Mouse (Mus musculus): Measurements from ENCODE around the gene Snrpg. TPM values are rescaled to one million over a fixed set of nuclear protein-coding genes. Genes with fewer than 3 reads are reported as not detected.
A peak's percentile ranks its signal among the peaks of the same experiment; 100 is the strongest.

Snrpg gene
- total RNA-seq, 1 experiment from 2014 or later = 47.3 TPM

DNA sequence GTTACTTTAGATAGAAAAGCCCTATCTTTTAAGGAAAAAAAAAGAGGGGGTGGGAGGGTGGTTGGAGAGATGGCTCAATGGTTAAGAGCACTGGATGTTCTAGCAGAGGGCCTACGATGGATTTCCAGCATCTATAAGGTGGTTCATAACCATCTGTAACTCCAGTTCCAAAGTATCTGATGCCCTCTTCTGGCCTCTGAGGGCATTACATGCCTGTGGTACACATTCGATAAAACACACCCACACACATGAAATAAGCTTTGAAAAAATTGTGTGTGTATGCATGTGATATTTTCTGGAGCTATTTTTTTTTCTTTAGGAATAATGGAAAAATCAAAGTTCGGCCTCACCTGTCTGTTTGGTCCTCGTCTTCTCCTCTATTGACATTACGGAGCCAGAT, 20.2 kb downstream of the Snrpg start:
- ATAC-seq (replicated peaks in 1 of 2; ENCODE audit: insufficient read depth in 1 of 2, low FRiP score in 2 of 2, low TSS enrichment in 1 of 2, low read depth in 1 of 2, poor library complexity in 2 of 2, severe bottlenecking in 2 of 2) = no peak

DNA sequence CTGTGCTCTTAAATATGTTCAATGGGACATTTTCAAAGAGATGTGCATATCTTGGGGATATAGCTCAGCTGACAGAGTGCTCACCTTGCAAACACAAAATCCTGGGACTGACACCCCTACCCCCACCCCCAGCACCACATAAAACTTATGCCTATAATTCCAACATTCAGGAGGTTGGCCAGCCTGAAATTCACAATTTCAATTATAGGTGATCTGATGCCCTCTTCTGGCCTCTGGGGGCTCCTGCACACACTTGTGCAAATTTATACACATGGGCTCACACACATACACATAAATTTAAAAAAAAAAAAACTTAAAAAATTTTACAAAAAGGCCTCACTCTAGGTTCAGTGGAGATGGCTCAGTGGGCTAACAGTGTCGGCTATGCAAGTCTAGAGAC, 22.1 kb downstream of the Snrpg start:
- ATAC-seq (replicated peaks in 1 of 2; ENCODE audit: insufficient read depth in 1 of 2, low FRiP score in 2 of 2, low TSS enrichment in 1 of 2, low read depth in 1 of 2, poor library complexity in 2 of 2, severe bottlenecking in 2 of 2) = no peak

DNA sequence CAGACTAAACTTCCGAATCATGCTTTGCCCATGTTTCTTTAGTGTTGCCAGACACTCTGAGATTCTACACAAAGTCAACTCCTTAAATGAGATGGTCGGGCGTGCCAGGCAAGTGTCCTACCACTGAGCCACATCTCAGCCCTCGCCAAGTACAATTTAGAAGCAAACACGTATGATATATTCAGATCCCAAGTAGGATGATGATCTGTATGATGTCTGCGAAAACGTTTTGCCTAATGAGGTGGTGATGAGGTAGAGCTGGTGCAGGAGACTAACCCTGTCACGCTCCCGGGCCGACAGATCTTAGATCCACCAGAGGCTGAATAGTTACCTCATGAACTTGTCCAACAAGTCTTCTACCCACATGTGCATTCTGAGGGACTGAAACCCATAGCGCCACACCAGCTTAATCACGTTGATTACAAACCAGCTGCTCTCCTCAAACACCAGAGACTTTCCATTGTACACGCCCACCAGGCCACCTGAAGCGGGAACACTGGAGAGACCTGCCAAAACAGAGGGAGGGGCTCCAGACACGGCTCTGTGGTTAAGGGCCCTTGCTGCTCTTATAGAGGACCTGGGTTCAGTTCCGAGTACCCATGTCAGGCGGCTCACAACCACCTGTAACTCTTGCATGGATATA, 23.1 kb downstream of the Snrpg start:
- ATAC-seq (replicated peaks in 1 of 2; ENCODE audit: insufficient read depth in 1 of 2, low FRiP score in 2 of 2, low TSS enrichment in 1 of 2, low read depth in 1 of 2, poor library complexity in 2 of 2, severe bottlenecking in 2 of 2) = no peak

DNA sequence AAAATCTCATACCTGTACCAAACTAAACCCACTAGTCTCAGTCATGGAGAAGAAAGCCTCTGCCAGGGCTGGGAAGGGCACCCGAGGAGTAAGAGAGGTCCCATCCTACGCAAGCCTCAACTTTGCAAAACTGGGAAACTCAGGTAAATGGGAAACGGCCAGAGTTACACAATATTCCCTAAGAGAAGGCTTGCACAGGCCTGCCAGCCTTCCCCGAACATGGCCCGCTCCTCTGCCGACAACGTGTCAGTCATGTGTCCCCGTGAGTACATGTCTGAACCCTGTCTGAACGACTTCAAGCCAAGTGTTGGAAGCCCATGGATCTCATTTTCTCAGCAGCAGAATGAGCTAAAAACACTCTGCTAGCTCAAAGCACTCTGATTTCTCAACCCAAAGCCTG, 23.9 kb downstream of the Snrpg start:
- no peak for ATAC-seq (replicated peaks in 1 of 2; ENCODE audit: insufficient read depth in 1 of 2, low FRiP score in 2 of 2, low TSS enrichment in 1 of 2, low read depth in 1 of 2, poor library complexity in 2 of 2, severe bottlenecking in 2 of 2)

DNA sequence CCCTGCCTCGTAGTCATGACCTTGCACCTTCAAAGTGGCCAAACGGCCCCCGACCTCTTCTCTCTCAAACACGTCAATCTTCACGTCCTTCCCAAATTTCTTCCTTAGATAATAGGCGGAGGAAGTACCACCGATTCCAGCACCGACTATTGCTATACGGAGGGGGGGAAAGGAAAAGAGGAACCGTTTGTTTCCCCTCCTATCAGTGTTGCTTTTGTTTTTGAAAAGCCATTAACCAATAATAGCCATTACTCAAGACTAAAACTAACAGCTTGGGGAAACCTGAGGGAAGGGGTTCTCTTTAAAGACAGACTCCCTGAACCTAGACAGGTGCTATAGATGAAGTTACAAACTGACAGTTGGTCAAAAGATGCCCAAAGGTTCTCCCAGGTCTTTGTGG, 24.9 kb downstream of the Snrpg start:
- no peak for ATAC-seq (replicated peaks in 1 of 2; ENCODE audit: insufficient read depth in 1 of 2, low FRiP score in 2 of 2, low TSS enrichment in 1 of 2, low read depth in 1 of 2, poor library complexity in 2 of 2, severe bottlenecking in 2 of 2)

DNA sequence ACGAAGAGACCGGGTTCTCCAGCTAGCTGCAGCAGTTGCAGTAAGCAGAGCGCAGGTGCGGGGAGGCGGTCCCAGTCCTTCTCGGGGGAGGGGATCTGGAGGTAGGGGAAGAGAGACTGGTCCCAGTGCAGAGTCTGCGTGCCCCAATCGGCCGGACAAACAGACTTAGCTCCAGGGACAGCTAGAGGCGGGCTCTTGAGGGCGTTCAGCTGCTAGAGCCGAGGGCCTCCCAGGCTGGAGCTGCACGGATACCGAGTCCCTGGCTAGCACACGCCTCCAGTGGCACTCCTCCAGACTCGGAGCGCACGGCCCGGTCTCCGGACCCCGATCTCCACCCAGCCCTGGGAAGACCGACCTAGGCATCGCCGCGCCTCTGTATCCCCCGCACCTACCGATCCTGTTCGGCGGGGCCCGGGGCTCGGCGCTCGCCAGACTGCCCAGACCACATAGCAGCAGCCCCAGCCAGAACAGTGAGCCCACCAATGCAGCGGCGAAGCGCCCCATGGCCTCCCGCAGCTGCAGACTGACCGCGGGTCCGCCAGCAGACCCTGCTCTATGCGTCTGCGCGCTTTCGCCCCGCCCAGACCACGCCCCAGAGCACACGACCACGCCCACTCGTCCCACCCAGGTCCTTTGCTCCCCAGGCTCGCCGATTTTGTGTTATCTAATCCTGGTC, 25.6 kb downstream of the Snrpg start, which contains the start of gene Pcyox1:
Gene Pcyox1 (minus strand): TSS at position 574 of the 676 bp plus-strand sequence.
- peak; percentile 80 to 85 for ATAC-seq (replicated peaks in 1 of 2; ENCODE audit: insufficient read depth in 1 of 2, low FRiP score in 2 of 2, low TSS enrichment in 1 of 2, low read depth in 1 of 2, poor library complexity in 2 of 2, severe bottlenecking in 2 of 2)

DNA sequence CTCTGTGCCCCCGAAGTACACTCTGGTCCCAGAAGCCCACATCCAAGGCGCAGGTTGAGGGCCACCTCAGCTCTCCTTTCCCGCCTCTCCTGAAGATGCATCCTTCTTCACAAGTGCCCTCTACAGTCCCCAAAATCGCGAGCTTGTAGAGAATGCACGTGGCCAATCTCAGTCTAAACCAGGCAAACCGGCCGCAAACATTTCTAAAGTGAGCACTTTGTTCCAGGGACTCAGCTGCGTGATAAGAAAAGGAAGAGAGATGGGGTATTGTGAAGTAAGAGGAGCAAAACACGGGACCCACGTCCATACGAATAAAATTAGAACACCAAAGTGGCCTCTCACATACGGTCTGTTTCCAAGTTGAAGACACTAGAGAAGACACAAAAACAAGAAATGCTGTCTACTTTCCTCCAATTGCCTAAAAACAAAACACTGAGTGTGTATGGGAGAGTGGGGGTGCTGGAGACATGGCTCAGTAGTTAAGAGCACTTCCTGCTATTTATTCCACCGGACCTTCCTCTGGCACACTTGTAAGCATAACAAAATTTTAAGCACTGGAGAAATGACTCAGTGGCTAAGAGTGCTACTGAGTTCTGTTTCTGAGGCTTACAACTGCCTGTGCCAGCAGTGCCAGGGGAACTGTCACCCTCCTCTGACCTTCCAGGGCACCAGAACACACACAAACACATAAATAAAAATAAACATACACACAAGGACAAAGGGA, 26.3 kb downstream of the Snrpg start:
- peak; percentile 5 to 9 for ATAC-seq (replicated peaks in 1 of 2; ENCODE audit: insufficient read depth in 1 of 2, low FRiP score in 2 of 2, low TSS enrichment in 1 of 2, low read depth in 1 of 2, poor library complexity in 2 of 2, severe bottlenecking in 2 of 2)

DNA sequence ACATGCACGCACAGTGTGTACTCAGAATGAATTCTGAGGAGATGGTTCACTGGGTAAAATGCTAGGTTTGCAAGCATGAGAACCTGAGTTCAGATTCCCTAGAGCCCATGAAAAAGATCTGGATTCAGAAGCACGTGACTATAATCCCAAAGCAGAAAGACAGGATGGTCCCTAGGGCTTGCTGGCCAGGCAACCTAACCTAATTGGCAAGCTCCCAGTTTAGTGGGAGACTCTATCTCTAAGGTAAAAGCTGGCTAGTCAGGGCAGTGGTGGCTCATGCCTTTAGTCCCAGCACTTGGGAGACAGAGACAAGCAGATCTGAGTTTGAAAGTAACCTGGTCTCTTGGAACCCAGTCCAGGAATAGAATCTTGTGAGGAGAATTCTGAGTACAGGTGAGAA, 27.9 kb downstream of the Snrpg start:
- no peak for ATAC-seq (replicated peaks in 1 of 2; ENCODE audit: insufficient read depth in 1 of 2, low FRiP score in 2 of 2, low TSS enrichment in 1 of 2, low read depth in 1 of 2, poor library complexity in 2 of 2, severe bottlenecking in 2 of 2)

DNA sequence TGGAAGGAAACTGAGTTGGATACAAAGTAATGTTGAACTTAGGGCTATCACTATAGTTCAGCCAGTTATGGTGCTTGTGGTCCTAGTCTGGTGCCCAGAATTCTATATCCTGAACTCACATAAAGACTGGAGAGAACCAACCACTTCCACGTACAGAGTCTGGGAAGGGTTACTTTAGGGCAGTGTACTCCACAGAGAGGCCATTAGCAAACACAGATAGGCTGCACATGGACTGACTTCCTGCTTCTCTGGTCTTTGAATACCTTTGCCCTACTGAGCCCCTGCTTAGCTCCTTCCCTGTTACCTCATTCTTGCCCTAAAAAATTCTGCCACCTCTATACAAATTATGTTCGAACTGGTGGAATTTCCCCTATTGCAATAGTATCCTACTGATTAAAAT, 28.9 kb downstream of the Snrpg start:
- ATAC-seq (replicated peaks in 1 of 2; ENCODE audit: insufficient read depth in 1 of 2, low FRiP score in 2 of 2, low TSS enrichment in 1 of 2, low read depth in 1 of 2, poor library complexity in 2 of 2, severe bottlenecking in 2 of 2) = no peak

DNA sequence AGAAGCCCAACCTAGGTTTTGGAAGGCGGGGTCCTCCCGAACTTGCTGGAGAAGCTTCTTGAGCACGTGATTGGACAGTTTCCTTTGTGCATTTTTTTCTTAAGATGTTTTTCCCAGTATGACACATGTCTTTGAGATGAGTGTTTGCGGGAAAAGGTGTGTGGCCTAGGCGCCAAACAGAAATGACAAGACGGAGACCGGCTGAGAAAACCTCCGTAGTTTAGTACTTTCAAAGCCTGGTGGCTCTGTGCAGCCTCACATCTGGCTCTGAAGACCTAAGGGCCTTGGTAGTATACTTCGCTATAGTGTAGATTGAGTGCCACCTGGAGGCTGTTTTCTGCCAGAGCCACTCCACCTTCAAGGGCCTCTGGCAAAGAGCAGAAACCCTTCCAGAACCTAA, 29.9 kb downstream of the Snrpg start:
- ATAC-seq (replicated peaks in 1 of 2; ENCODE audit: insufficient read depth in 1 of 2, low FRiP score in 2 of 2, low TSS enrichment in 1 of 2, low read depth in 1 of 2, poor library complexity in 2 of 2, severe bottlenecking in 2 of 2) = peak; percentile 52 to 66

DNA sequence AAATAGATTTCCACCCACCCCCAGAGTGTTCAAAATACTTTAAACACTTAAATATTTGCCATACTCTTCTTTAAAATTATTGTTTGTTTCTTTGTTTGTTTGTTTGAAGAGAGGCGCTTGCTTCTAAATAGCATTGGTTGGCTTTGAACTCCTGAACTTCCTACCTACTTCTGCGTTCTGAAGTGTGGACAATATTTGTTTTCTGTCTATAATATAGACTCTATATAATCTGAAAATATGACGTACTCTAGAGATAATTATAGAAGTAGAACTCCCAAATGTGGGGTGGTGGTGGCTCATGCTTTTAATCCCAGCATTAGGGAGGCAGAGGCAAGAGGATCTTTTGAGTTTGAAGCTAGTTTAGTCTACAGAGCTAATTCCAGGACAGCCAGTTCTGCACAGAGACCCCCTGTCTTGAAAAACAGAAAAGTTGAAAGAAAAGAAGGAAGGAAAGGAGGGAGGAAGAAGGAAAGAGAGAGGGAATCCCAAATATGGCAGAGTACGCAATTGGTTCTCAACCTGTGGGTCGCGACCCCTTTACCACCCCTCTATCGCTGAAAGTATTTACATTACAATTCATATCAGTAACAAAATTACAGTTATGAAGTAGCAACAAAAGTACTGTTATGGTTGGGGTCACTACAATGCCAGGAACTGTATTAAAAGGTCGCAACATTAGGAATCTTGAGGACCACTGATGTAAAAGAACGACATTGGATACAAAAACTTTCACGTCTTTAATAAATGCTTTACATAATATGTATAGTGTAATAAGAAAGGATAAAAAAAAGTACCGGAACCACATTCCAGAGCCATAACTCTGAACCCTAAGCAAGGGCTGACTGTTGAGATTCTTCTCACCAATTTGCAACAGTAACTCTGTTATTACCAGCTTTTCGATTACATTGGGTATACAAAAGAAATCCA, 31.8 kb downstream of the Snrpg start:
- ATAC-seq (replicated peaks in 1 of 2; ENCODE audit: insufficient read depth in 1 of 2, low FRiP score in 2 of 2, low TSS enrichment in 1 of 2, low read depth in 1 of 2, poor library complexity in 2 of 2, severe bottlenecking in 2 of 2) = no peak

DNA sequence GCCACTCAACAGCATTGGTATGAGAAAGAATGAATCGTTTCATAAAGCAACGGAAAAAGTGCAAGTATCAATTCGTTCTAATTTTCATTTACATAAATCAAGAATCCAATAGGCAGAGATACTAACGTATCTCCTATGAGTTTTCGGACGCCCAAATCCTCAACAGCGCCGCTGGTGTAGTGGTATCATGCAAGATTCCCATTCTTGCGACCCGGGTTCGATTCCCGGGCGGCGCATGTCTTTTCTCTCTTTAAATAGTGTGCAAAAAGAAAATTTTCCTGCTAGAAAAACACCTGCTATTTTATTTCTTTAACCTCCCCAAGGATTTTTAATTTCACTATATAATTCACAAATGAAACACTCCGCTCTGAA, 32.6 kb downstream of the Snrpg start:
- ATAC-seq (replicated peaks in 1 of 2; ENCODE audit: insufficient read depth in 1 of 2, low FRiP score in 2 of 2, low TSS enrichment in 1 of 2, low read depth in 1 of 2, poor library complexity in 2 of 2, severe bottlenecking in 2 of 2) = peak; percentile 33 to 34; a peak in 2 of 4 replicates

DNA sequence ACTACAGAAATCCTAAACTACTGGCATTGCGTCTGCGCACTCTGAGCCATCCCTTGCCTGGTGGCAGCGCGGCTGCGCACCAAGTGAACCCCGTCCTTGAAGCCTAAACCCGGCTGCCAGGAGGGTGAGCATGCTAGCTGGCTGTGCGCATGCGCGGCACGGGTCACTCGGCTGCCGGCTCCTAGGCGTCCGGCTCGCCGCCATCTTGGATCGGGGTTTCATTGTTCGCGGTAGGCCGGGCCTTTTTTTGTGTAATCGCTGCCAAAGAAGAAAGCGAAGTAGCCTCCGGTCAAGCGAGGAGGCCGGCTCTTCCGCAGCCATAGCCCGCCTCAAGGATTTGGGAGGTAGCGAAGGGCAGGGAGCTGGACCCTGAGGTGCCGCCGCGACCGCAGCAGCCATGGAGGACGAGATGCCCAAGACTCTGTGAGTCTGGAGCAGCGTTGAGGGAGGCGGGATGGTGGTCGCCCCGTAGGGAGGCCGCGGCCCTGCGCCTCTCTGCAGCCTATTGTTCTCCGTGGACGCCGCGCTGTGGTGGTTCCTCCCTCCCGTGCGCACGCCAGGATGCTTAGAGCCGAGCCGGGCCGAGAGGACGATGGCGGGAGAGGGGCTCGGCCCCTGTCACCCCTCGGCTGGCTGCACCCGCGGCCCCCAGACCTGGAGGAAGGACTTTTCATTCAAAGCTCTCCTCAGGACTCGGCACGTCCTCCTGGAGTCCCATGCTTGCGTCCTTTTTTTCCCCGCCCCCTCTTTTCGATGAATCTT, 33.2 kb downstream of the Snrpg start, which contains the start of gene Tia1:
Gene Tia1 (plus strand): TSS at position 120 of the 762 bp plus-strand sequence.
- ATAC-seq (replicated peaks in 1 of 2; ENCODE audit: insufficient read depth in 1 of 2, low FRiP score in 2 of 2, low TSS enrichment in 1 of 2, low read depth in 1 of 2, poor library complexity in 2 of 2, severe bottlenecking in 2 of 2) = peak; percentile 94 to 96

DNA sequence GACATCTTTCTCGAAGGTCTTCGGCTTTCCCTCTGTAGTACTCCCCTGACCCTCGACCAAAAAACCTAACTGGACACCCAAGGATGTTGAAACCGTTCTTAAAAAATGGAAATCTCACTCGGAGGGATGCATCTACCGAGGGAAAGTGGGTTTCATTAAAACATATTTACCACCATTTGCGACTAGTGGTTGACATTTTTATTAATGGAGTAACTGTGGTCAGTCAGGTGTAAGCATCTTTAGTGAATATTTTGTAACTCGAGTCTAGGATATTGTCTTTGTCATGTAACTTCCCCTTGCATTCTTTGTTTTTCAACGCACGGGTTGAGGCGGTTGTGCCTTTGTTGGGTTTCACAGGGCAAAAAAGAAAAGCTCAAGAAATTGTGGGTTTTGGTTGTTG, 33.9 kb downstream of the Snrpg start:
- ATAC-seq (replicated peaks in 1 of 2; ENCODE audit: insufficient read depth in 1 of 2, low FRiP score in 2 of 2, low TSS enrichment in 1 of 2, low read depth in 1 of 2, poor library complexity in 2 of 2, severe bottlenecking in 2 of 2) = no peak

DNA sequence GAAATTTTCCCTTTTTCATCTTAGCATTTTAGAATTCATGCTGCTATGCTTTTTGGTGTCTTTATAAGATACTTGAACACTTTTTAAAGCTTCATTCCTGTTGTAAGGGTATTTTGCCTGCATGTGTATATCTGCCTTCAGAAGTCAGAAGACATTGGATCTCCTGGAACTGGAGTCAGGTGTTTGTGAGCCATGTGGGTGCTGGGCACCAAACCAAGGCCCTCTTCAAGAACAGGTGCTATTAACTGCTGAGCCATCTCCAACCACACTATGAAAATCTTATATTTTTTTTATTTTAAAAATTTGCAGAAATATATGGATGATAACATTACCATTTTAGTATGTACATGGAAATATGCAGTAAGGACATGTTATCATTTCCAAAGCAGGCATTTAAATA, 35.2 kb downstream of the Snrpg start:
- ATAC-seq (replicated peaks in 1 of 2; ENCODE audit: insufficient read depth in 1 of 2, low FRiP score in 2 of 2, low TSS enrichment in 1 of 2, low read depth in 1 of 2, poor library complexity in 2 of 2, severe bottlenecking in 2 of 2) = no peak

DNA sequence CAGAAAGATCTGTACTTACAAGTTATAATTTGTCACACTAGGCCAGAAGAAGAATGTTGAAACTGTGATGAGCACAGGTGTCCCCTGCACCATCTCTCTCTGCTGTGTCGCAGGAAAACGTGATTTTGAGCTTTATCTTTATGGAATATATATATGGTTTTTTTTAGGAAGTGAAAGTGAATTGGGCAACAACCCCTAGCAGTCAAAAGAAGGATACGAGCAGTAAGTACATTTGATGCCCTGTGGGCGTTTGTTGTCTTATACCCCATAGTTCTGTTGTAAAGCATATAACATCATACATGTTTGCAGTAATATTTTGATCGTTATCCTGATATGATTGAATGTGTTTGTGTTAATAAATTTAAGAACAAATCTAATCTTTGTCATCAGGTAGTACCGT, 47.6 kb downstream of the Snrpg start:
- no peak for ATAC-seq (replicated peaks in 1 of 2; ENCODE audit: insufficient read depth in 1 of 2, low FRiP score in 2 of 2, low TSS enrichment in 1 of 2, low read depth in 1 of 2, poor library complexity in 2 of 2, severe bottlenecking in 2 of 2)

DNA sequence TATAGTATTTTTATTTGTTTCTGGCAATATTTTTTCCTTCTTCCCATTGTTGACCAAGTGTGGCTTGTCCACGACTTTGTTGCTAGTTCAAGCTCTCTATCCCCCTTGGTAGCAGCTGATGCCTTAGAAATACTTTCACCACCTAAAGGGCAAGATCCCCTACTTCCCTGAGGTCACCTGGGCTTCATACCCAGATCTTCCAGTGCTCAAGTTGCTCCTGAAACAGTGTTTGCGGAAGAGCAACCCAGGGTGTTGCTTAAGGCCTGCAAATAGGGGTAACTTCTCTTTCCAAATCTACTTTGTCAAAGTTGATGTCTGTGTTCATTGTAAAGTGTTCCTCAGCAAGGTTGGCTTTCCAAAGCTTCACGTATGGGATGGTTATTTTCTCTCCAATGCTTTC, 48.1 kb downstream of the Snrpg start:
- ATAC-seq (replicated peaks in 1 of 2; ENCODE audit: insufficient read depth in 1 of 2, low FRiP score in 2 of 2, low TSS enrichment in 1 of 2, low read depth in 1 of 2, poor library complexity in 2 of 2, severe bottlenecking in 2 of 2) = no peak
